Mouse (Mus musculus) lung, postnatal 0 days (tissue): ENCODE measurements around the gene Sit1. TPM values are rescaled to one million over a fixed set of nuclear protein-coding genes. Genes with fewer than 3 reads are reported as not detected.

Source experiments
- ATAC-seq: fragments of 200-750 bp; cut with Nextera tagmentation; 2 replicates; pipeline ENCODE4 v1.8.0; 2017; ENCODE audit warnings: moderate library complexity
- DNase-seq: peaks from one replicate; pipeline ENCODE4 v3.0.0-alpha.2; 2016; ENCODE audit warnings: low spot score
- H3K27ac ChIP-seq: fragments of 300-500 bp; sonication (generic); 2 replicates; pipeline ENCODE4 v1.5.1; 2014; ENCODE audit warnings: antibody characterized with exemption, mild to moderate bottlenecking, low read length, mixed read lengths
- H3K27me3 ChIP-seq: fragments of 300-500 bp; sonication (generic); replicated peaks from 2 replicates; pipeline ENCODE4 v1.6.1; 2014; ENCODE audit warnings: low read length, mixed read lengths; ENCODE audit not compliant: insufficient read depth
- H3K36me3 ChIP-seq: fragments of 300-500 bp; sonication (generic); 2 replicates; pipeline ENCODE4 v1.6.1; 2014; ENCODE audit warnings: low read length, mixed read lengths; ENCODE audit not compliant: insufficient read depth
- H3K4me1 ChIP-seq: fragments of 300-500 bp; sonication (generic); 2 replicates; pipeline ENCODE4 v1.6.1; 2014; ENCODE audit warnings: antibody characterized with exemption, low read depth, low read length, mixed read lengths; ENCODE audit not compliant: insufficient read depth
- H3K4me2 ChIP-seq: fragments of 300-500 bp; sonication (generic); replicated peaks from 2 replicates; pipeline ENCODE4 v1.6.1; 2014; ENCODE audit warnings: low read depth, mild to moderate bottlenecking, low read length, moderate library complexity, mixed read lengths
- H3K4me3 ChIP-seq: fragments of 300-500 bp; sonication (generic); 2 replicates; pipeline ENCODE4 v1.5.1; 2014; ENCODE audit warnings: low read depth, low read length
- H3K9ac ChIP-seq: fragments of 300-500 bp; sonication (generic); replicated peaks from 2 replicates; pipeline ENCODE4 v1.6.1; 2014; ENCODE audit warnings: low read depth, mild to moderate bottlenecking
- H3K9me3 ChIP-seq: fragments of 300-500 bp; sonication (generic); 2 replicates; pipeline ENCODE4 v1.6.1; 2016; ENCODE audit warnings: low read length, mixed read lengths
- CTCF ChIP-seq: IDR thresholded peaks from 2 replicates; pipeline ENCODE4 v1.5.1; 2016; ENCODE audit warnings: antibody characterized with exemption, mild to moderate bottlenecking
- EP300 ChIP-seq: IDR thresholded peaks from 2 replicates; pipeline ENCODE4 v1.6.1; 2016; ENCODE audit warnings: antibody characterized with exemption, mild to moderate bottlenecking, control low read depth
- WGBS: fragments of 180-500 bp; shearing (Covaris S2); extraction: QIAGEN DNeasy Blood & Tissue Kit; methylation state at CpG from one replicate; pipeline ENCODE4 v1.1.7; 2014; 5-methylcytosine and 5-hydroxymethylcytosine counted together
- polyA plus RNA-seq: library from polyadenylated mRNA; unstranded; fragments of >200 nt; fragmentation: Nextera tagmentation; extraction: Ambion mirVana; gene quantifications from 2 replicates; pipeline ENCODE4 v1.2.1, GENCODE M21; 2015

The Sit1 gene
- not detected in 2 replicates for polyA plus RNA-seq

- 48% methylated on average over 12 of the region's 12 CpGs for WGBS
- TF ChIP-seq EP300 = no peak
- no peak for TF ChIP-seq CTCF
- ATAC-seq = no peak
- DNase-seq = no peak
- H3K4me2 ChIP-seq = no peak within 1 kb of the TSS
- H3K4me1 ChIP-seq = no peaks in the 10 kb centered on the region; the same call in 1 of the 2 replicates
- no peaks in the 10 kb centered on the region for H3K9me3 ChIP-seq
- H3K27me3 ChIP-seq = no peaks in the 10 kb centered on the region
- H3K27ac ChIP-seq = no peak within 1 kb of the TSS
- H3K4me3 ChIP-seq = no peak within 1 kb of the TSS
- H3K36me3 ChIP-seq = no peaks in the 10 kb centered on the region
- H3K9ac ChIP-seq = no peak within 1 kb of the TSS
These were observed at the start of gene Sit1 for GRCm38 (mm10) chr4:43483535-43484091. Sit1 (minus strand) TSS chr4:43483734.

GRCm38 (mm10) chr4:43533270-43533669 is 49.7 kb upstream of the Sit1 start:
- Histone ChIP-seq H3K9ac (no peak overlapping the region), H3K4me2 (no peak overlapping the region), H3K4me1 (no peaks in the 10 kb centered on the region), H3K36me3 (peaks cover 58% of the 10 kb centered on the region), H3K4me3 (no peak overlapping the region), H3K9me3 (no peaks in the 10 kb centered on the region), H3K27me3 (no peaks in the 10 kb centered on the region), H3K27ac (no peak overlapping the region)
- DNase-seq = no peak
- WGBS = 78% methylated on average over 9 of the region's 9 CpGs
- no peak for ATAC-seq
- no peak for TF ChIP-seq EP300

GRCm38 (mm10) chr4:43530581-43530980 is 47.0 kb upstream of the Sit1 start:
- TF ChIP-seq CTCF = peak; percentile 86
- TF ChIP-seq EP300 = no peak
- Histone ChIP-seq H3K27ac (no peak overlapping the region), H3K4me3 (no peak overlapping the region), H3K36me3 (peaks cover 31% of the 10 kb centered on the region), H3K9me3 (no peaks in the 10 kb centered on the region), H3K4me1 (no peaks in the 10 kb centered on the region), H3K27me3 (no peaks in the 10 kb centered on the region), H3K4me2 (no peak overlapping the region), H3K9ac (no peak overlapping the region)
- WGBS = 15% methylated on average over 7 of the region's 7 CpGs
- DNase-seq (peak; percentile 92), ATAC-seq (peak; percentile 70)

- DNase-seq (no peak), ATAC-seq (no peak)
- H3K4me2 ChIP-seq = no peak overlapping the region
- 56% methylated on average over 8 of the region's 8 CpGs for WGBS
- no peak overlapping the region for H3K27ac ChIP-seq
- H3K27me3 ChIP-seq = no peaks in the 10 kb centered on the region
- TF ChIP-seq EP300 (no peak), CTCF (no peak)
- H3K4me3 ChIP-seq = no peak overlapping the region
- H3K36me3 ChIP-seq = peaks cover 27% of the 10 kb centered on the region
- H3K9me3 ChIP-seq = no peaks in the 10 kb centered on the region
- no peaks in the 10 kb centered on the region for H3K4me1 ChIP-seq
- H3K9ac ChIP-seq = no peak overlapping the region
These were observed 46.6 kb upstream of the Sit1 start for GRCm38 (mm10) chr4:43530081-43530501.

GRCm38 (mm10) chr4:43528487-43528886 is 45.0 kb upstream of the Sit1 start:
- ATAC-seq = no peak
- TF ChIP-seq CTCF = peak; percentile 49
- no peak for TF ChIP-seq EP300
- no peak for DNase-seq
- H3K27me3 ChIP-seq = 0 out of 2 replicates have a peak, but pooled peaks cover 5% of the 10 kb centered on the region
- no peak overlapping the region for H3K4me3 ChIP-seq
- H3K9ac ChIP-seq = no peak overlapping the region
- no peaks in the 10 kb centered on the region for H3K9me3 ChIP-seq
- WGBS = 82% methylated on average over 9 of the region's 9 CpGs
- H3K4me2 ChIP-seq = no peak overlapping the region
- H3K36me3 ChIP-seq = peaks cover 18% of the 10 kb centered on the region
- no peak overlapping the region for H3K27ac ChIP-seq
- peaks cover 6% of the 10 kb centered on the region; the same call in 1 of the 2 replicates for H3K4me1 ChIP-seq

GRCm38 (mm10) chr4:43527880-43528279 is 44.3 kb upstream of the Sit1 start:
- 0 out of 2 replicates have a peak, but pooled peaks cover 8% of the 10 kb centered on the region for H3K27me3 ChIP-seq
- 66% methylated on average over 5 of the region's 5 CpGs for WGBS
- no peak overlapping the region for H3K4me2 ChIP-seq
- TF ChIP-seq EP300 = no peak
- TF ChIP-seq CTCF = peak; percentile 60
- ATAC-seq (no peak), DNase-seq (no peak)
- H3K4me1 ChIP-seq = peaks cover 9% of the 10 kb centered on the region; the same call in 1 of the 2 replicates
- H3K27ac ChIP-seq = no peak overlapping the region
- no peak overlapping the region for H3K9ac ChIP-seq
- H3K4me3 ChIP-seq = no peak overlapping the region
- no peaks in the 10 kb centered on the region for H3K9me3 ChIP-seq
- peaks cover 12% of the 10 kb centered on the region for H3K36me3 ChIP-seq

GRCm38 (mm10) chr4:43519956-43520355 is 36.4 kb upstream of the Sit1 start:
- peak; percentile 90 for DNase-seq
- Histone ChIP-seq H3K27me3 (0 out of 2 replicates have a peak, but pooled peaks cover 12% of the 10 kb centered on the region), H3K4me3 (no peak overlapping the region), H3K9ac (no peak overlapping the region), H3K27ac (no peak overlapping the region), H3K36me3 (no peaks in the 10 kb centered on the region), H3K9me3 (no peaks in the 10 kb centered on the region), H3K4me1 (peaks cover 14% of the 10 kb centered on the region), H3K4me2 (no peak overlapping the region; the same call in 1 of the 2 replicates)
- ATAC-seq = peak; percentile 54
- 14% methylated on average over 6 of the region's 6 CpGs for WGBS
- no peak for TF ChIP-seq EP300
- TF ChIP-seq CTCF = no peak
